Mouse (Mus musculus): ENCODE data around the gene Gpsm3. TPM values are rescaled to one million over a fixed set of nuclear protein-coding genes. Genes with fewer than 3 reads are reported as not detected.
A peak's percentile ranks its signal among the peaks of the same experiment; 100 is the strongest.

The Gpsm3 gene
- polyA plus RNA-seq, 2 experiments, result 3.7 to 7.9 TPM

- peak overlapping the region; percentile 94 for H3K9ac ChIP-seq (ENCODE audit: low read depth, low read length, severe bottlenecking)
- ATAC-seq (ENCODE audit: low FRiP score, low read depth) (no peak), DNase-seq (ENCODE audit: low spot score) (no peak)
- H3K4me1 ChIP-seq (ENCODE audit: control insufficient read depth, insufficient read depth, low read length), result peaks cover 41% of the 10 kb centered on the region
- H3K27me3 ChIP-seq (ENCODE audit: control insufficient read depth, insufficient read depth, low read length), result no peaks in the 10 kb centered on the region
- H3K4me3 ChIP-seq (replicated peaks; ENCODE audit: low read length), result peak overlapping the region; percentile 93
- peak overlapping the region; percentile 98 for H3K27ac ChIP-seq (replicated peaks; ENCODE audit: low read depth, low read length)
- peak overlapping the region; percentile 96 for H3K4me2 ChIP-seq (replicated peaks; ENCODE audit: low read depth, low read length, severe bottlenecking)
- no peaks in the 10 kb centered on the region for H3K9me3 ChIP-seq (ENCODE audit: control insufficient read depth, low read length)
- peaks cover 30% of the 10 kb centered on the region for H3K36me3 ChIP-seq (ENCODE audit: control insufficient read depth, insufficient read depth, low read length)
- TF ChIP-seq POLR2A (IDR thresholded peaks at IDR 0.05; ENCODE audit: borderline replicate concordance, extremely low read depth, insufficient read depth, insufficient read length), result no peak
- 42% methylated on average over 31 of the region's 34 CpGs for WGBS
Observed at GRCm38 (mm10) chr17:34593752-34594525, 4.3 kb downstream of the Gpsm3 start.

DNA sequence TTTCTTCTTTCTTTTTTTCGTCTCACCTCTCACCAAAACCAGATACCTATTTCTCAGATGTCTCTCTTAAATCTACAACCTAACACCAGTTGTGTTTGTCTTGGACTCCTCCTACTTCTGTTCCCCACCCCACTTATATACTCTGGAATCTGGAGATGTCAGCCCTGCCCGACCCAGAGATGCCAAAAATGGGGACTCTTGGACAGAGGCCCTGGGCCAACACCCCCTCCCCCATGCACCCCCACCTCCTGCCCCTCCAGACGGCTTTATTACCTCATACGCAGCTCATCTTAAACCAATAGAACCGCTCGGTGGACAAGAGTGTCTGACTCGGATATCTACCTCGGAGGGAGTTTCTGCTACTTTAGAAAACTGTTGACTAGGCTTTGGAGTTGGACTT lies 6.5 kb downstream of the Gpsm3 start:
- no peak for DNase-seq (ENCODE audit: low spot score)
- WGBS, result 70% methylated on average over 8 of the region's 8 CpGs
- no peak overlapping the region for H3K27ac ChIP-seq (replicated peaks; ENCODE audit: low read depth, low read length)

DNA sequence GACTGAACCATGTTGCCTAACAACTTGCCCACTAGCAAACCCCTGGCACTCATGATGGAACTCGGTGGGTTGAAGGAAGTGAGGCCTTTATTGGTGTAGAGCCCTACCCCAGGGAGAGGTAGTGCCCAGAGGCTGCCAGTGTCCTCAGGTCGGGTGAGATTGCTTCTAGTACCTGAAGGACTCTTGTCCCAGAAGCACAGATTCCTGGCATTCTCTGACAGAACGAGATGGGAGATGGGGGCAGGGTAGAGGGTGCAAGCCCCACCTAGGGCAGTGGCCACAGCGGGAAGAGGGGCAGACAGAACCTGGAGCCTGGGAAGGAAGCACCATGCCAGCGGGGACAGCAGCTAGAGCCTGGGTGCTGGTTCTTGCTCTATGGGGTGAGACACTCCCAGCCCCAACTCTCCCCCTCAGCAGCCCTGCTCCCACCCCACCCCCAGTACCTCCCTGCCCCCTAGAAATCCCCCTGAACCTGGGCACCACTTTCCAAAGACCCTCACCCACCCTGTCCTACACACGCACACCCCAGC lies 8.0 kb downstream of the Gpsm3 start, which contains the start of gene Ager:
TSS of gene Ager (plus strand) at position 297 of the 530 bp plus-strand sequence.
- no peak for TF ChIP-seq POLR2A (IDR thresholded peaks at IDR 0.05; ENCODE audit: borderline replicate concordance, extremely low read depth, insufficient read depth, insufficient read length)
- H3K27me3 ChIP-seq (ENCODE audit: control insufficient read depth, insufficient read depth, low read length), result no peaks in the 10 kb centered on the region
- WGBS, result 23% methylated on average over 5 of the region's 6 CpGs
- H3K9me3 ChIP-seq (ENCODE audit: control insufficient read depth, low read length), result no peaks in the 10 kb centered on the region
- peaks cover 25% of the 10 kb centered on the region for H3K4me1 ChIP-seq (ENCODE audit: control insufficient read depth, insufficient read depth, low read length)
- ATAC-seq (ENCODE audit: low FRiP score, low read depth) (no peak), DNase-seq (ENCODE audit: low spot score) (no peak)
- H3K36me3 ChIP-seq (ENCODE audit: control insufficient read depth, insufficient read depth, low read length), result peaks cover 52% of the 10 kb centered on the region
- no peak within 1 kb of the TSS for H3K9ac ChIP-seq (ENCODE audit: low read depth, low read length, severe bottlenecking)
- no peak within 1 kb of the TSS for H3K4me3 ChIP-seq (replicated peaks; ENCODE audit: low read length)
- no peak within 1 kb of the TSS for H3K4me2 ChIP-seq (replicated peaks; ENCODE audit: low read depth, low read length, severe bottlenecking)
- no peak within 1 kb of the TSS; the same call in 1 of the 2 replicates for H3K27ac ChIP-seq (replicated peaks; ENCODE audit: low read depth, low read length)

More for the DNA sequence above, 6.5 kb downstream of the Gpsm3 start:
- Histone ChIP-seq H3K9me3 (ENCODE audit: control insufficient read depth, low read length) (no peaks in the 10 kb centered on the region), H3K4me1 (ENCODE audit: control insufficient read depth, insufficient read depth, low read length) (peaks cover 26% of the 10 kb centered on the region), H3K4me2 (replicated peaks; ENCODE audit: low read depth, low read length, severe bottlenecking) (no peak overlapping the region), H3K36me3 (ENCODE audit: control insufficient read depth, insufficient read depth, low read length) (peaks cover 44% of the 10 kb centered on the region), H3K27me3 (ENCODE audit: control insufficient read depth, insufficient read depth, low read length) (no peaks in the 10 kb centered on the region), H3K4me3 (replicated peaks; ENCODE audit: low read length) (no peak overlapping the region), H3K9ac (ENCODE audit: low read depth, low read length, severe bottlenecking) (no peak overlapping the region)
- ATAC-seq (ENCODE audit: low FRiP score, low read depth), result no peak
- no peak for TF ChIP-seq POLR2A (IDR thresholded peaks at IDR 0.05; ENCODE audit: borderline replicate concordance, extremely low read depth, insufficient read depth, insufficient read length)

DNA sequence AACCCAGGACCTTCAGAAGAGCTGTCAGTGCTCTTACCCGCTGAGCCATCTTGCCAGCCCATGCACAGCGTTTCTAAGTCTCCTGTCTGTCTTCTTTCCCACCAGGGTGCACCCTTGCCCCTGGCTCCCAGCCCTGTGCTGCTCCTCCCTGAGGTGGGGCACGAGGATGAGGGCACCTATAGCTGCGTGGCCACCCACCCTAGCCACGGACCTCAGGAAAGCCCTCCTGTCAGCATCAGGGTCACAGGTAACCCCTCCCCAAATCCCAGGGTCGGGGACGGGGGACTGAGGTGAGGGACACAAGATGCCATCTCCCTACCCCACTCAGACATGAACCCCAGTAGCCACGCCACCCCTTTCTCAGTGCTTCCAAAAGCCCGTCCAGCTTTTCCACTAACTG lies 10.3 kb downstream of the Gpsm3 start:
- Histone ChIP-seq H3K4me1 (ENCODE audit: control insufficient read depth, insufficient read depth, low read length) (peaks cover 20% of the 10 kb centered on the region), H3K27ac (replicated peaks; ENCODE audit: low read depth, low read length) (no peak overlapping the region), H3K4me2 (replicated peaks; ENCODE audit: low read depth, low read length, severe bottlenecking) (no peak overlapping the region), H3K9ac (ENCODE audit: low read depth, low read length, severe bottlenecking) (no peak overlapping the region), H3K4me3 (replicated peaks; ENCODE audit: low read length) (no peak overlapping the region), H3K27me3 (ENCODE audit: control insufficient read depth, insufficient read depth, low read length) (no peaks in the 10 kb centered on the region), H3K36me3 (ENCODE audit: control insufficient read depth, insufficient read depth, low read length) (peaks cover 41% of the 10 kb centered on the region), H3K9me3 (ENCODE audit: control insufficient read depth, low read length) (no peaks in the 10 kb centered on the region)
- WGBS, result 73% methylated on average over 9 of the region's 9 CpGs
- ATAC-seq (ENCODE audit: low FRiP score, low read depth) (no peak), DNase-seq (ENCODE audit: low spot score) (no peak)
- no peak for TF ChIP-seq POLR2A (IDR thresholded peaks at IDR 0.05; ENCODE audit: borderline replicate concordance, extremely low read depth, insufficient read depth, insufficient read length)

DNA sequence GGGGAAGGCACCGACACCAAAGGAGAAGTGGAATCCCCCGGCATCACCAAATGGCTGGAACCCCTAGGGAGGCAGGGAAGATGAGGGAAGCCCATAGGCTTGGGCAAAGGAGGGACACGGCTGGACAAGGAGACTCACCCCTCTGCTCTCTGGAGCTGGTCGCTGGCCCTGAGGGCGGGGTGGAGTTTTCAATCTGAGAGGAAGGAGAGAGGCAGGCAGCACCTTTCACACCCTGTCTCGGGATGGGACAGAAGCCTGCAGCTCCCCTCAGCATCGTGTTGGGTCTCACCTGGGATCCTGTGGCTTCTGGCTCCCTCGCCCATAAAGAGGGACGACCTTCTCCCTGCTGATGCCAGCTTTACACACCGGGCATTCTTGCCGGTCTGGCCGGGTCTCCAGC lies 12.2 kb downstream of the Gpsm3 start:
- H3K9ac ChIP-seq (ENCODE audit: low read depth, low read length, severe bottlenecking), result no peak overlapping the region
- no peak for DNase-seq (ENCODE audit: low spot score)

More for the DNA sequence above, 12.2 kb downstream of the Gpsm3 start:
- TF ChIP-seq POLR2A (IDR thresholded peaks at IDR 0.05; ENCODE audit: borderline replicate concordance, extremely low read depth, insufficient read depth, insufficient read length), result no peak
- no peaks in the 10 kb centered on the region for H3K27me3 ChIP-seq (ENCODE audit: control insufficient read depth, insufficient read depth, low read length)
- WGBS, result 88% methylated on average over 12 of the region's 12 CpGs
- peaks cover 28% of the 10 kb centered on the region for H3K4me1 ChIP-seq (ENCODE audit: control insufficient read depth, insufficient read depth, low read length)
- no peak overlapping the region for H3K27ac ChIP-seq (replicated peaks; ENCODE audit: low read depth, low read length)
- no peak for ATAC-seq (ENCODE audit: low FRiP score, low read depth)
- H3K36me3 ChIP-seq (ENCODE audit: control insufficient read depth, insufficient read depth, low read length), result peaks cover 22% of the 10 kb centered on the region
- no peaks in the 10 kb centered on the region for H3K9me3 ChIP-seq (ENCODE audit: control insufficient read depth, low read length)
- H3K4me2 ChIP-seq (replicated peaks; ENCODE audit: low read depth, low read length, severe bottlenecking), result no peak overlapping the region
- H3K4me3 ChIP-seq (replicated peaks; ENCODE audit: low read length), result no peak overlapping the region; the same call in 1 of the 2 replicates

All from limb, embryonic 14.5 days (tissue).